Mouse (Mus musculus) ES-CJ7 (cell line): ENCODE results near the gene Mpnd.
A peak's percentile ranks its signal among the peaks of the same experiment; 100 is the strongest.

Source experiments
- DNase-seq: peaks from one replicate; pipeline ENCODE4 v3.0.0; 2011; ENCODE audit warnings: low read depth, low spot score

The Mpnd gene

GRCm38 (mm10) chr17:56020400-56021084 lies 15.0 kb downstream of the Mpnd start:
- DNase-seq = no peak

- no peak for DNase-seq
Measured at GRCm38 (mm10) chr17:56021161-56021910, 15.8 kb downstream of the Mpnd start.

GRCm38 (mm10) chr17:56022131-56022988 lies 16.8 kb downstream of the Mpnd start:
- DNase-seq = no peak

GRCm38 (mm10) chr17:56022989-56023290 lies 17.4 kb downstream of the Mpnd start:
- DNase-seq = no peak

GRCm38 (mm10) chr17:56023386-56023785 lies 17.9 kb downstream of the Mpnd start:
- DNase-seq = no peak

- DNase-seq = no peak
Measured at GRCm38 (mm10) chr17:56024476-56024875, 19.0 kb downstream of the Mpnd start.

GRCm38 (mm10) chr17:56024931-56025330 lies 19.4 kb downstream of the Mpnd start:
- no peak for DNase-seq

- DNase-seq = no peak
Measured at GRCm38 (mm10) chr17:56026303-56026702, 20.8 kb downstream of the Mpnd start.

- no peak for DNase-seq
Measured at GRCm38 (mm10) chr17:56026881-56027280, 21.4 kb downstream of the Mpnd start.

- DNase-seq = no peak
Measured at GRCm38 (mm10) chr17:56027801-56028441, 22.4 kb downstream of the Mpnd start.

- DNase-seq = no peak
Measured at GRCm38 (mm10) chr17:56030238-56030870, 24.8 kb downstream of the Mpnd start.

- no peak for DNase-seq
Measured at GRCm38 (mm10) chr17:56030919-56031318, 25.4 kb downstream of the Mpnd start.

GRCm38 (mm10) chr17:56031431-56031830 lies 25.9 kb downstream of the Mpnd start:
- no peak for DNase-seq

- no peak for DNase-seq
Measured at GRCm38 (mm10) chr17:56032127-56032733, 26.7 kb downstream of the Mpnd start.

- no peak for DNase-seq
Measured at GRCm38 (mm10) chr17:56032831-56033230, 27.3 kb downstream of the Mpnd start.

- no peak for DNase-seq
Measured at GRCm38 (mm10) chr17:56034040-56034725, 28.7 kb downstream of the Mpnd start.

GRCm38 (mm10) chr17:56034726-56035100 lies 29.2 kb downstream of the Mpnd start:
- DNase-seq = no peak

- DNase-seq = no peak
Measured at GRCm38 (mm10) chr17:56035216-56035615, 29.7 kb downstream of the Mpnd start.

- DNase-seq = peak; percentile 98
Measured at GRCm38 (mm10) chr17:56036176-56036900, 30.8 kb downstream of the Mpnd start, which contains the start of gene Sh3gl1. TSS of gene Sh3gl1 (minus strand) at chr17:56036635.

GRCm38 (mm10) chr17:56036901-56037287 lies 31.4 kb downstream of the Mpnd start:
- no peak for DNase-seq
